Mouse (Mus musculus): ENCODE data around the gene Tle6. TPM values are rescaled to one million over a fixed set of nuclear protein-coding genes. Genes with fewer than 3 reads are reported as not detected.

The Tle6 gene
- polyA plus RNA-seq, 1 experiment from 2014 or later, result 3.2 TPM

- Histone ChIP-seq H3K4me1 (ENCODE audit: control insufficient read depth, insufficient read depth, low read length) (peaks cover 44% of the 10 kb centered on the region), H3K27ac (replicated peaks; ENCODE audit: low read depth, low read length) (no peak overlapping the region), H3K4me3 (replicated peaks; ENCODE audit: low read depth, low read length) (no peak overlapping the region), H3K9ac (replicated peaks; ENCODE audit: low read length) (no peak overlapping the region), H3K36me3 (ENCODE audit: control insufficient read depth, insufficient read depth, low read length) (peaks cover 42% of the 10 kb centered on the region), H3K4me2 (ENCODE audit: low read length) (no peak overlapping the region), H3K9me3 (ENCODE audit: control insufficient read depth, low read length) (no peaks in the 10 kb centered on the region), H3K27me3 (ENCODE audit: control insufficient read depth, insufficient read depth, low read length) (peaks cover 32% of the 10 kb centered on the region; the same call in 1 of the 2 replicates)
- 23% methylated on average over 20 of the region's 20 CpGs for WGBS
- no peak for DNase-seq
- no peak for ATAC-seq (ENCODE audit: low FRiP score, low TSS enrichment)
Measured at GRCm38 (mm10) chr10:81565257-81566228, 35.3 kb downstream of the Tle6 start.

DNA sequence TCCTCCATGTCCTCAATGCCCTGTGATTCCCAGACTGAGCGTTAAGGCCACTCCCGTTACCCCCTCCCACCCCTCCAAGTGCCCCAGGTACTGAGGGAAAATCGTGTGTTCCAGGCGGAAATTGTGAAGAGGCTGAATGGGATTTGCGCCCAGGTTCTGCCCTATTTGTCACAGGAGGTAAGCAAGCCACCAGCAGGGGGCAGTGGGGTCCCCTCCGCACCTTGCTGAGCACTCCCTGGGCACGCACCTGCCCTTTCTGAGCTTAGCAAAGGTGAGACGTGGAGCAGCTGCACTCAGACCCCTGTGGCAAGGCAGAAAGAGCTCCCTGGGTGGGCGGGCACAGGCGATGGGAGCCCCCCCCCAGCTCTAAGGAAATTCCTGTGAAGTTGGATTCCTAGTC lies 36.1 kb downstream of the Tle6 start:
- 24% methylated on average over 10 of the region's 10 CpGs for WGBS
- no peaks in the 10 kb centered on the region for H3K9me3 ChIP-seq (ENCODE audit: control insufficient read depth, low read length)
- no peak for ATAC-seq (ENCODE audit: low FRiP score, low TSS enrichment)
- H3K4me1 ChIP-seq (ENCODE audit: control insufficient read depth, insufficient read depth, low read length), result peaks cover 38% of the 10 kb centered on the region
- peak; percentile 79 for DNase-seq
- H3K27ac ChIP-seq (replicated peaks; ENCODE audit: low read depth, low read length), result 0 out of 2 replicates have a peak overlapping the region, but pooled peaks have one; percentile 5
- H3K4me2 ChIP-seq (ENCODE audit: low read length), result no peak overlapping the region; the same call in 1 of the 2 replicates
- H3K36me3 ChIP-seq (ENCODE audit: control insufficient read depth, insufficient read depth, low read length), result peaks cover 42% of the 10 kb centered on the region
- H3K27me3 ChIP-seq (ENCODE audit: control insufficient read depth, insufficient read depth, low read length), result peaks cover 32% of the 10 kb centered on the region; the same call in 1 of the 2 replicates
- H3K9ac ChIP-seq (replicated peaks; ENCODE audit: low read length), result no peak overlapping the region
- H3K4me3 ChIP-seq (replicated peaks; ENCODE audit: low read depth, low read length), result no peak overlapping the region

DNA sequence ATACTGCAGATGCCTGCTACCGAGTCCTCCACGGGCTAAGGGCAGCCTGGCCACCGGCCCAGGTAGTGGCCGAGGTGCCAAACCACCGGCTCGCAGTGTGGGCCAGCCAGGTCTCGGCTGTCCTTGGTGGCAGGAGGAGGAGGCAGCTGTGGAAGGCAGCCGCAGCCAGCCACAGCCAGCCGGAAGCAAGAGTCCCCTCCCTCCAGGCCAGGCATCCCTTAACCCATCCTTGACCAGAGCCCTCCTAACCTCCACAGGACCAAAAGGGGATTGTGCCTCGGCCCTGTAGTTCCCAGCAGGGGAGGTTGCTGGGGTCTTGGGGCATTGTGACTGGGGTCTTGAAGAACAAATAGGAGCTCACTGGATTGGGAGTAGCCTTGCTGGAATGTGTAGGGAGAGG lies 36.7 kb downstream of the Tle6 start:
- 5% methylated on average over 10 of the region's 10 CpGs for WGBS
- DNase-seq, result no peak
- Histone ChIP-seq H3K9ac (replicated peaks; ENCODE audit: low read length) (peak overlapping the region; percentile 23; the same call in 1 of the 2 replicates), H3K36me3 (ENCODE audit: control insufficient read depth, insufficient read depth, low read length) (peaks cover 42% of the 10 kb centered on the region), H3K9me3 (ENCODE audit: control insufficient read depth, low read length) (no peaks in the 10 kb centered on the region), H3K27me3 (ENCODE audit: control insufficient read depth, insufficient read depth, low read length) (peaks cover 32% of the 10 kb centered on the region; the same call in 1 of the 2 replicates), H3K27ac (replicated peaks; ENCODE audit: low read depth, low read length) (0 out of 2 replicates have a peak overlapping the region, but pooled peaks have one; percentile 5), H3K4me2 (ENCODE audit: low read length) (peak overlapping the region; percentile 44), H3K4me3 (replicated peaks; ENCODE audit: low read depth, low read length) (peak overlapping the region; percentile 15; the same call in 1 of the 2 replicates), H3K4me1 (ENCODE audit: control insufficient read depth, insufficient read depth, low read length) (peaks cover 34% of the 10 kb centered on the region)
- ATAC-seq (ENCODE audit: low FRiP score, low TSS enrichment), result no peak

- no peak overlapping the region for H3K27ac ChIP-seq (replicated peaks; ENCODE audit: low read depth, low read length)
- H3K27me3 ChIP-seq (ENCODE audit: control insufficient read depth, insufficient read depth, low read length), result peaks cover 32% of the 10 kb centered on the region; the same call in 1 of the 2 replicates
- no peak for ATAC-seq (ENCODE audit: low FRiP score, low TSS enrichment)
- H3K9ac ChIP-seq (replicated peaks; ENCODE audit: low read length), result no peak overlapping the region
- H3K36me3 ChIP-seq (ENCODE audit: control insufficient read depth, insufficient read depth, low read length), result peaks cover 42% of the 10 kb centered on the region
- no peak overlapping the region for H3K4me3 ChIP-seq (replicated peaks; ENCODE audit: low read depth, low read length)
- H3K4me1 ChIP-seq (ENCODE audit: control insufficient read depth, insufficient read depth, low read length), result peaks cover 31% of the 10 kb centered on the region
- 54% methylated on average over 6 of the region's 6 CpGs for WGBS
- H3K9me3 ChIP-seq (ENCODE audit: control insufficient read depth, low read length), result no peaks in the 10 kb centered on the region
- no peak for DNase-seq
- H3K4me2 ChIP-seq (ENCODE audit: low read length), result peak overlapping the region; percentile 44; the same call in 1 of the 2 replicates
Measured at GRCm38 (mm10) chr10:81563481-81563880, 37.4 kb downstream of the Tle6 start.

DNA sequence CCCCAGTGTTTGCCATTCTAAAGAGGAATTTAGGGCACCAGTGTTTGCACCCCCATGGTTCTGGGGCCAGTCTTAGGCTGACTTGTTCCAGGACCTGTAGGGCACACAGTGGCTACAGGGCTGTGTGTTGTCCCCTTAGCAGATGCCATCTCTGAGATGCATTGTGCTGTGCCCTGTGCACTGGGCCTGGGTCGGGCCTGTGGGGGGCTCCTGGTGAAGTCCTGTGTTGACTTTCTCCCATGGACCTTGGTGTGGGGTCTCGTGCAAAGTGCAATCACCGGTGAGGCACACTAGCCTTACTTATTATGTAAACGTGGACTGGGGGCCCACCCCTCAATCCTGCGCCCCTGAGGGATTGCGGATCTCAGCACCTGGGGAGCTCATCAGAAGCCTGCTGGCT lies 38.5 kb downstream of the Tle6 start:
- no peaks in the 10 kb centered on the region for H3K9me3 ChIP-seq (ENCODE audit: control insufficient read depth, low read length)
- 0 out of 2 replicates have a peak overlapping the region, but pooled peaks have one; percentile 13 for H3K4me2 ChIP-seq (ENCODE audit: low read length)
- DNase-seq (no peak), ATAC-seq (ENCODE audit: low FRiP score, low TSS enrichment) (no peak)
- H3K27ac ChIP-seq (replicated peaks; ENCODE audit: low read depth, low read length), result no peak overlapping the region
- no peak overlapping the region for H3K4me3 ChIP-seq (replicated peaks; ENCODE audit: low read depth, low read length)
- peaks cover 28% of the 10 kb centered on the region for H3K4me1 ChIP-seq (ENCODE audit: control insufficient read depth, insufficient read depth, low read length)
- peaks cover 27% of the 10 kb centered on the region; the same call in 1 of the 2 replicates for H3K27me3 ChIP-seq (ENCODE audit: control insufficient read depth, insufficient read depth, low read length)
- 69% methylated on average over 6 of the region's 6 CpGs for WGBS
- no peak overlapping the region for H3K9ac ChIP-seq (replicated peaks; ENCODE audit: low read length)
- H3K36me3 ChIP-seq (ENCODE audit: control insufficient read depth, insufficient read depth, low read length), result peaks cover 42% of the 10 kb centered on the region

GRCm38 (mm10) chr10:81560719-81561459 lies 40.0 kb downstream of the Tle6 start:
- Histone ChIP-seq H3K4me1 (ENCODE audit: control insufficient read depth, insufficient read depth, low read length) (peaks cover 28% of the 10 kb centered on the region), H3K4me2 (ENCODE audit: low read length) (peak overlapping the region; percentile 81), H3K27me3 (ENCODE audit: control insufficient read depth, insufficient read depth, low read length) (peaks cover 12% of the 10 kb centered on the region; the same call in 1 of the 2 replicates), H3K36me3 (ENCODE audit: control insufficient read depth, insufficient read depth, low read length) (peaks cover 34% of the 10 kb centered on the region), H3K9me3 (ENCODE audit: control insufficient read depth, low read length) (no peaks in the 10 kb centered on the region), H3K27ac (replicated peaks; ENCODE audit: low read depth, low read length) (no peak overlapping the region), H3K4me3 (replicated peaks; ENCODE audit: low read depth, low read length) (peak overlapping the region; percentile 87), H3K9ac (replicated peaks; ENCODE audit: low read length) (peak overlapping the region; percentile 99)
- DNase-seq, result no peak
- WGBS, result 34% methylated on average over 15 of the region's 16 CpGs
- no peak for ATAC-seq (ENCODE audit: low FRiP score, low TSS enrichment)

GRCm38 (mm10) chr10:81559627-81560539 lies 41.0 kb downstream of the Tle6 start:
- Histone ChIP-seq H3K4me1 (ENCODE audit: control insufficient read depth, insufficient read depth, low read length) (peaks cover 28% of the 10 kb centered on the region), H3K27me3 (ENCODE audit: control insufficient read depth, insufficient read depth, low read length) (peaks cover 2% of the 10 kb centered on the region; the same call in 1 of the 2 replicates), H3K4me2 (ENCODE audit: low read length) (peak overlapping the region; percentile 81), H3K36me3 (ENCODE audit: control insufficient read depth, insufficient read depth, low read length) (peaks cover 24% of the 10 kb centered on the region), H3K27ac (replicated peaks; ENCODE audit: low read depth, low read length) (peak overlapping the region; percentile 89), H3K9ac (replicated peaks; ENCODE audit: low read length) (peak overlapping the region; percentile 99), H3K4me3 (replicated peaks; ENCODE audit: low read depth, low read length) (peak overlapping the region; percentile 87), H3K9me3 (ENCODE audit: control insufficient read depth, low read length) (no peaks in the 10 kb centered on the region)
- 1% methylated on average over 36 of the region's 36 CpGs for WGBS
- DNase-seq, result no peak
- peak; percentile 32 for ATAC-seq (ENCODE audit: low FRiP score, low TSS enrichment)

Measured in midbrain, embryonic 14.5 days (tissue).